Mouse (Mus musculus) heart, adult 2 months (tissue): ENCODE data around the gene Map3k10.

Experiments used
- CTCF ChIP-seq: fragments of 200-600 bp; IDR thresholded peaks from 2 replicates; pipeline ENCODE4 v1.8.1; 2022; ENCODE audit warnings: antibody characterized with exemption, mild to moderate bottlenecking, moderate library complexity
- EP300 ChIP-seq: fragments of 200-500 bp; IDR thresholded peaks from 2 replicates; pipeline ENCODE4 v1.6.1; 2011; ENCODE audit warnings: low read depth, low read length, control low read depth; ENCODE audit not compliant: insufficient read depth
- POLR2A ChIP-seq: fragments of 200-500 bp; IDR thresholded peaks from 2 replicates; pipeline ENCODE4 v1.6.1; 2011; ENCODE audit warnings: mild to moderate bottlenecking, low read depth, low read length, control low read depth; ENCODE audit not compliant: insufficient read depth

DNA sequence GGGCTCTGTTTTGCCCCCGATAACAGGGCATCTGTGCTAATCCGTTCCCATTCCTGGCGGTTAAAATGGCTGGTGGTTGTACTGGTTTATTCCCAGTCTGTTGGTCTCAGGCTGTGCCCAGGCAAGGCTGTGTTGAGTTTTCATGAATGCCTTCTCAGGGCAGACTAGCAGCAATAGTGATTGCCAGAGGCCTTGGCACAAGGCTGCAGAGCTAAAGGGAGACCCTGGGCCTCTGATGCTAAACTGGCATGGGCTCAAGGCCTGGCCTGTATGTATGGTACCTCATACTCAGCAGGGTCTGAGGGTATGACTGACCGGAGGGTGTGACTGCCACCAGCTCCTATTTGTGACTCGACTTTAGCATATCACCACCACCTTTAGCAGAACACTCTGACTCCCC, 63.5 kb downstream of the Map3k10 start:
- TF ChIP-seq CTCF (no peak), EP300 (no peak), POLR2A (no peak)
